ENCODE assay signal across 15 mouse cellular contexts in the genomic region with DNA sequence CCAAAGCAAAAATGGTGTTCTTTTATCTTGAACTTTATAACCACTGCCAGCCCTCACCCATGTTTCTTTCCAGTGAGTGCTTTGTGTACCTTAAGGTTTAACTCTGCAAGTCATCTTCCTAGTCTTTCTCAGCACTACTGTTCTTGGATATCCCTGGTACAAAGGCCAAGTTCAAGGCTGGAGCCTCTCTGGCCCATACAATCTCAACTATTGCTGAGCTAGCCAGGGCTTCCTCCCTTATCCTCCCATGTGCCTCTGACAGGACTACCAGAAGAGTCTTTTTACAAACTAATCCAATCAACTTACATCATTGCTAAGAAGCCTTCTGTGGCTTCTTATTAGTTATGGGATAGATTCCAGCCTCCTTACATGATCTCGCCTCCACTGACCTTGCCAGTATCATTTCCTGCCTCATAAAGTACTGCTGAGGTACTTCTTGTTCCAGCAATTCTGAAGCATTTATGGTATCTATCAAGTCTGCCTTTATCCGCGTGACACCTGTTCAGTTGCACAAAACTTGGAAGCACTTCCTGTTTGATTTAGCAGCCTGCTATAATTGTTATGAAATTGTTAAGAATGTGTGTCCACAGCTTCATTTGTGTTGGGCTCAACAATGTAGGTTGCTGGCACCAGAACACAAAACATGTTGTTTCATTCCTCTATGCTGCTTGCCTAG. TPM values are rescaled to one million over a fixed set of nuclear protein-coding genes. Genes with fewer than 3 reads are reported as not detected.
DNase-seq lines count a peak whose midpoint lies in the region; ATAC-seq and TF ChIP-seq lines count a peak whose summit lies in the region.
"Had no signal": no experiment of that assay in that cellular context is flagged by ENCODE, and none has a peak within 500 bp of the region (broad histone marks: within the 10 kb centered on the region; RNA-seq: fewer than 3 reads in every experiment).

No protein-coding gene starts in this region.

- no peak for DNase-seq in liver, embryonic 11.5 days (ENCODE audit: low spot score)
- no peak for DNase-seq in liver
- no peak for DNase-seq in ovary, postnatal 10 days (ENCODE audit: low spot score)
- DNase-seq in left cerebral cortex, postnatal 10 days (ENCODE audit: extremely low spot score in 1 of 2, low spot score in 2 of 2), result no peak
- DNase-seq: adrenal gland, postnatal 14 days; cerebellum, adult 9-11 months; kidney, postnatal 36 days; left cerebral cortex, postnatal 4 days; right cerebral cortex, adult 18-20 months had no signal

- TF ChIP-seq CTCF in bone marrow, adult 2 months (IDR thresholded peaks at IDR 0.05; ENCODE audit: control insufficient read depth, insufficient read depth, low read length), result no peak
- TF ChIP-seq CTCF in intestine, postnatal 0 days (IDR thresholded peaks at IDR 0.05; ENCODE audit: low read depth), result no peak

- no peaks in the 10 kb centered on the region for H3K36me3 ChIP-seq in liver, embryonic 11.5 days (ENCODE audit: control insufficient read depth, insufficient read depth, low read length)
- H3K36me3 ChIP-seq in intestine, postnatal 0 days (ENCODE audit: control insufficient read depth, insufficient read depth), result no peaks in the 10 kb centered on the region
- H3K36me3 ChIP-seq: lung, embryonic 15.5 days; midbrain, embryonic 13.5 days had no signal

- no peak for ATAC-seq in liver, embryonic 11.5 days (replicated peaks; ENCODE audit: low FRiP score)
- ATAC-seq in intestine, postnatal 0 days, result peak; percentile 93
- ATAC-seq in megakaryocyte progenitor cell, adult 5-6 weeks (replicated peaks; ENCODE audit: poor library complexity), result 0 out of 2 replicates have a peak, but pooled peaks have one; percentile 1
- ATAC-seq: midbrain, embryonic 13.5 days had no signal

- intact Hi-C loops in left cerebral cortex, postnatal 10 days (cut with DNase I), result no loop called here

- H3K4me2 ChIP-seq in liver, embryonic 11.5 days, result no peak overlapping the region
- H3K4me2 ChIP-seq in intestine, postnatal 0 days (replicated peaks; ENCODE audit: low read depth), result no peak overlapping the region
- H3K4me2 ChIP-seq: lung, embryonic 15.5 days; midbrain, embryonic 13.5 days had no signal

- no peak overlapping the region for H3K4me3 ChIP-seq in liver, embryonic 11.5 days (ENCODE audit: low read depth, low read length)
- H3K4me3 ChIP-seq in bone marrow, adult 2 months (replicated peaks; ENCODE audit: control insufficient read depth, low read depth, low read length), result no peak overlapping the region
- no peak overlapping the region for H3K4me3 ChIP-seq in intestine, postnatal 0 days (ENCODE audit: low read depth, low read length)
- H3K4me3 ChIP-seq: lung, embryonic 15.5 days; midbrain, embryonic 13.5 days had no signal

- H3K4me1 ChIP-seq in liver, embryonic 11.5 days (replicated peaks; ENCODE audit: control insufficient read depth, insufficient read depth, low read length), result peaks cover 21% of the 10 kb centered on the region
- peaks cover 5% of the 10 kb centered on the region for H3K4me1 ChIP-seq in bone marrow, adult 2 months (ENCODE audit: control insufficient read depth, insufficient read depth, low read length)
- H3K4me1 ChIP-seq in intestine, postnatal 0 days (replicated peaks; ENCODE audit: control insufficient read depth, insufficient read depth, low read length), result peaks cover 23% of the 10 kb centered on the region
- H3K4me1 ChIP-seq: midbrain, embryonic 13.5 days had no signal

- no peaks in the 10 kb centered on the region for H3K27me3 ChIP-seq in liver, embryonic 11.5 days (replicated peaks; ENCODE audit: control insufficient read depth, insufficient read depth, low read length)
- H3K27me3 ChIP-seq in intestine, postnatal 0 days (replicated peaks; ENCODE audit: control insufficient read depth, insufficient read depth, low read length), result no peaks in the 10 kb centered on the region
- H3K27me3 ChIP-seq: lung, embryonic 15.5 days; midbrain, embryonic 13.5 days had no signal

- H3K9me3 ChIP-seq in liver, embryonic 11.5 days (ENCODE audit: control insufficient read depth, low read length), result no peaks in the 10 kb centered on the region
- H3K9me3 ChIP-seq in intestine, postnatal 0 days (ENCODE audit: control insufficient read depth), result no peaks in the 10 kb centered on the region
- H3K9me3 ChIP-seq: lung, embryonic 15.5 days; midbrain, embryonic 13.5 days had no signal

- 73% methylated on average over 3 of the region's 3 CpGs for WGBS in liver, embryonic 11.5 days
- WGBS in bone marrow, adult 2 months, result 56% methylated on average over 3 of the region's 3 CpGs
- 19% methylated on average over 3 of the region's 3 CpGs for WGBS in intestine, postnatal 0 days

- H3K9ac ChIP-seq in liver, embryonic 11.5 days (ENCODE audit: low read depth, low read length), result no peak overlapping the region
- H3K9ac ChIP-seq in intestine, postnatal 0 days (ENCODE audit: low read depth, low read length), result no peak overlapping the region
- H3K9ac ChIP-seq: lung, embryonic 15.5 days; midbrain, embryonic 13.5 days had no signal

- H3K27ac ChIP-seq in liver, embryonic 11.5 days (ENCODE audit: low read depth, low read length), result peak overlapping the region; percentile 2; the same call in 1 of the 2 replicates
- H3K27ac ChIP-seq in bone marrow, adult 2 months (ENCODE audit: control insufficient read depth, insufficient read depth, low read depth, low read length, poor library complexity), result peak overlapping the region; percentile 56; the same call in 1 of the 2 replicates
- peak overlapping the region; percentile 87 for H3K27ac ChIP-seq in intestine, postnatal 0 days (ENCODE audit: low read depth, low read length)
- H3K27ac ChIP-seq: lung, embryonic 15.5 days; midbrain, embryonic 13.5 days; stomach, postnatal 0 days had no signal

- TF ChIP-seq POLR2A in bone marrow, adult 2 months (IDR thresholded peaks at IDR 0.05; ENCODE audit: borderline replicate concordance, control insufficient read depth, low read depth, low read length), result no peak

RNA-seq across cellular contexts. Expression of a gene that starts 19.8 kb away (rescaled TPM):
- 27.9 and 31.1 TPM in 2 replicates for polyA plus RNA-seq in liver, embryonic 11.5 days (2014; fragmentation: Nextera tagmentation; extraction: Ambion mirVana)
- 120 and 146 TPM in 2 replicates for polyA plus RNA-seq in bone marrow, adult 2 months (2011; ENCODE audit: insufficient read depth, insufficient read length, low replicate concordance, missing spikeins)
- polyA plus RNA-seq in intestine, postnatal 0 days (2015; fragmentation: Nextera tagmentation; extraction: Ambion mirVana), result 68.1 and 74.0 TPM in 2 replicates
- 50.6 and 58.0 TPM in 2 replicates for total RNA-seq in megakaryocyte progenitor cell, adult 5-6 weeks (2015)
- total RNA-seq in megakaryocyte progenitor cell, adult 5-6 weeks (2017), result 40.4 and 64.3 TPM in 2 replicates
- 1 to 10 TPM; 4.8 to 5.5 TPM for total RNA-seq in left cerebral cortex, postnatal 10 days (2021)

Comparison
In these comparisons a context has a peak if more than half of its experiments do, and no peak if none do; other contexts are left out.
1. H3K27ac ChIP-seq: peak in every context shown above with its lines; median percentile 87 in intestine, postnatal 0 days; 56 in bone marrow, adult 2 months; 2 in liver, embryonic 11.5 days.